Mouse (Mus musculus) stomach, embryonic 14.5 days (tissue): ENCODE data around the gene Vamp1. TPM values are rescaled to one million over a fixed set of nuclear protein-coding genes. Genes with fewer than 3 reads are reported as not detected.
"Not testable (repeated sequence)": the region's sequence is repeated elsewhere in the genome, so short reads cannot be mapped to it uniquely, and the experiment has no call there.

Experiments used
- ATAC-seq: fragments of 200-750 bp; cut with Nextera tagmentation; 2 replicates; pipeline ENCODE4 v1.8.0; 2017; ENCODE audit warnings: low read depth, moderate TSS enrichment; ENCODE audit not compliant: insufficient number of reproducible peaks, insufficient read depth, low FRiP score
- H3K27ac ChIP-seq: fragments of 300-500 bp; sonication (generic); 2 replicates; pipeline ENCODE4 v1.5.1; 2014; ENCODE audit warnings: mild to moderate bottlenecking, low read length, moderate library complexity, mixed read lengths
- H3K27me3 ChIP-seq: fragments of 300-500 bp; sonication (generic); 2 replicates; pipeline ENCODE4 v1.6.1; 2014; ENCODE audit warnings: low read length, control low read depth, mixed read lengths; ENCODE audit not compliant: control insufficient read depth, insufficient read depth
- H3K36me3 ChIP-seq: fragments of 300-500 bp; sonication (generic); 2 replicates; pipeline ENCODE4 v1.6.1; 2014; ENCODE audit warnings: mild to moderate bottlenecking, control low read depth, low read length, moderate library complexity, mixed read lengths; ENCODE audit not compliant: control insufficient read depth, insufficient read depth
- H3K4me1 ChIP-seq: fragments of 300-500 bp; sonication (generic); 2 replicates; pipeline ENCODE4 v1.6.1; 2014; ENCODE audit warnings: low read length, control low read depth, mixed read lengths; ENCODE audit not compliant: control insufficient read depth, insufficient read depth
- H3K4me2 ChIP-seq: fragments of 300-500 bp; sonication (generic); replicated peaks from 2 replicates; pipeline ENCODE4 v1.6.1; 2014; ENCODE audit warnings: low read depth, low read length, control low read depth
- H3K4me3 ChIP-seq: fragments of 300-500 bp; sonication (generic); 2 replicates; pipeline ENCODE4 v1.5.1; 2014; ENCODE audit warnings: low read depth, low read length, control low read depth
- H3K9ac ChIP-seq: fragments of 300-500 bp; sonication (generic); replicated peaks from 2 replicates; pipeline ENCODE4 v1.6.1; 2014; ENCODE audit warnings: low read depth, mild to moderate bottlenecking, control low read depth, low read length, moderate library complexity, mixed read lengths
- H3K9me3 ChIP-seq: fragments of 300-500 bp; sonication (generic); 2 replicates; pipeline ENCODE4 v1.6.1; 2016; ENCODE audit warnings: low read depth, low read length, control low read depth; ENCODE audit not compliant: control insufficient read depth
- WGBS: fragments of 180-500 bp; shearing (Covaris S2); extraction: QIAGEN DNeasy Blood & Tissue Kit; methylation state at CpG from one replicate; pipeline ENCODE4 v1.1.7; 2014; 5-methylcytosine and 5-hydroxymethylcytosine counted together
- polyA plus RNA-seq: library from polyadenylated mRNA; unstranded; fragments of >200 nt; fragmentation: Nextera tagmentation; extraction: Ambion mirVana; gene quantifications from 2 replicates; pipeline ENCODE4 v1.2.1, GENCODE M21; 2014

The Vamp1 gene
- polyA plus RNA-seq, 1 experiment from 2014 or later, result 3.4 TPM

DNA sequence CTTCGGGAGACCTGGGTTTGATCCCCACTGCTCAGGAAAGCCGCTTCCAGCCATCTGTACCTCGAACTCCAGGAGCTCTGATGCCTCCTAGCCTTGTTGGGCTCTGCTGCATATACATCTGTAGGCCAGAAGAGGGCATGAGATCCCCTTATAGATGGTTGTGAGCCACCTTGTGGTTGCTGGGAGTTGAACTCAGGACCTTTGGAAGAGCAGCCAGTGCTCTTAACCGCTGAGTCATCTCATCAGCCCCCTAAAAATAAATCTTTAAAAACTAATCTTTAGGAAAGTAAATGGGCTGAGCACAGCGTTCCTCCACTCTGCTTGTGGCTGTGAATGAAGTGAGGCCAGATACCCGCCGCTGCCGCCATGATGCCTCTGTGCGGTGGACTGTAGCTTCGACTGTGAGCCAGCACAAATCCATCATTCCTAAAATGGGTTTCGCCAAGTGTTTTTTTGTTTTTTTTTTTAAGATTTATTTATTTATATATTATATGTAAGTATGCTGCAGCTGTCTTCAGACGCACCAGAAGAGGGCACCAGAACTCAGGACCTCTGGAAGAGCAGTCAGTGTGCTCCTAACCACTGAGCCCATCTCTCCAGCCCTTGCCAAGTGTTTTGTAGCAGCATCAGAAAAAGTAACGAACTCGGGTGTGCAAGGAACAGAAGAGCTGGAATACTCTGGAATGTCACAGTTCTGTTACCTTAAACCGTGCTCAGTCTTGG is 59.7 kb downstream of the Vamp1 start:
- H3K27me3 ChIP-seq, result no peaks in the 10 kb centered on the region
- H3K9me3 ChIP-seq, result no peaks in the 10 kb centered on the region
- H3K36me3 ChIP-seq, result no peaks in the 10 kb centered on the region
- no peak overlapping the region for H3K4me3 ChIP-seq
- WGBS, result 55% methylated on average over 15 of the region's 15 CpGs
- no peak for ATAC-seq
- H3K9ac ChIP-seq, result no peak overlapping the region
- H3K4me2 ChIP-seq, result no peak overlapping the region
- no peak overlapping the region for H3K27ac ChIP-seq
- 0 out of 2 replicates have a peak, but pooled peaks cover 3% of the 10 kb centered on the region for H3K4me1 ChIP-seq

DNA sequence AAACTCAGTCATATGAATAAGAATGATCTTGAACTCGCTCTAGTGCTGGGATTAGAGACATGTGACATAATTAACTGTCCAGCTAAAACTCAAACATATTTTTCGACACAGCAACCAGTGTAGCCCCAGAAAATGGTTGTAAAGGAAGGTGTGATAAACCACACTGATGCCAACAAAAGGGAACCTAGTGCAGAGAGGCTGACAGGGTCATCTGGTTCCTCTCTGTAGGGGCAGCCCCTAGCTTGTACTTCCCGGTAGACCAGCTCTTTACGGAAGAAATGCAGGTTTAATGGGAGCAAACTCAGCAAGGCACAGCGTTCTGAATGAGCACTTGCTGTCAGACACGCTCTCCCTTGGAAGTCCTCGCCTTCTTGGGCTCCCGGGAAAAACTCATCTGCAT is 64.4 kb downstream of the Vamp1 start:
- Histone ChIP-seq H3K4me1 (0 out of 2 replicates have a peak, but pooled peaks cover 4% of the 10 kb centered on the region), H3K27me3 (no peaks in the 10 kb centered on the region), H3K9ac (no peak overlapping the region), H3K27ac (no peak overlapping the region), H3K4me3 (no peak overlapping the region), H3K4me2 (no peak overlapping the region), H3K36me3 (no peaks in the 10 kb centered on the region), H3K9me3 (no peaks in the 10 kb centered on the region; the same call in 1 of the 2 replicates)
- 61% methylated on average over 8 of the region's 8 CpGs for WGBS
- ATAC-seq, result no peak

- H3K4me2 ChIP-seq, H3K4me3 ChIP-seq, H3K9ac ChIP-seq, H3K4me1 ChIP-seq, H3K27me3 ChIP-seq, H3K9me3 ChIP-seq, H3K27ac ChIP-seq, ATAC-seq, H3K36me3 ChIP-seq: not testable (repeated sequence)
- WGBS, result 92% methylated on average over 13 of the region's 13 CpGs
Measured at GRCm38 (mm10) chr6:125282721-125283120, 67.4 kb downstream of the Vamp1 start.

GRCm38 (mm10) chr6:125284250-125284649 is 68.9 kb downstream of the Vamp1 start:
- Histone ChIP-seq H3K9me3 (no peaks in the 10 kb centered on the region; the same call in 1 of the 2 replicates), H3K9ac (no peak overlapping the region), H3K36me3 (no peaks in the 10 kb centered on the region), H3K4me1 (peaks cover 9% of the 10 kb centered on the region; the same call in 1 of the 2 replicates), H3K4me3 (no peak overlapping the region), H3K4me2 (no peak overlapping the region), H3K27ac (no peak overlapping the region), H3K27me3 (no peaks in the 10 kb centered on the region)
- 23% methylated on average over 8 of the region's 8 CpGs for WGBS
- ATAC-seq, result no peak

DNA sequence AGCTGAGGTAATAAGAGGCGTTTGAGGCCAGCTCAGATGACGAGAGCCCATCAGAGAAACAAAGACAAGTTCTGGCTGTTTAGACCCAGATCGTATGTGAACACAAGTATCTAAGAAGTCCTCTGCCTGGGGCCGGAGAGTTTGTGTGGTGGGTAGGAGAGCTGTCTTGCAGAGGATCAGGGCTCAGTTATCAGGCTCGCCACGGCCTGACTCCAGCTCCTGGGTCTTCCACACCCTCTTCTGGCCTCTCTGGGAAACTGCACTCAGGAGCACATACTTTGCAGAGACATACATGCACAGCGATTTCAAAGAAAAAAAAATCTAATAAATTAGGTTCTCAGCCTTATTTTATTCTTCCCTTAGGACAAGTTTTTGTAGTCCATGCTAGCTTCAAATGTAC is 69.4 kb downstream of the Vamp1 start:
- Histone ChIP-seq H3K36me3 (no peaks in the 10 kb centered on the region), H3K9me3 (no peaks in the 10 kb centered on the region; the same call in 1 of the 2 replicates), H3K27ac (no peak overlapping the region), H3K27me3 (no peaks in the 10 kb centered on the region), H3K4me2 (no peak overlapping the region), H3K4me1 (peaks cover 9% of the 10 kb centered on the region; the same call in 1 of the 2 replicates), H3K9ac (no peak overlapping the region), H3K4me3 (no peak overlapping the region)
- 86% methylated on average over 7 of the region's 7 CpGs for WGBS
- no peak for ATAC-seq

DNA sequence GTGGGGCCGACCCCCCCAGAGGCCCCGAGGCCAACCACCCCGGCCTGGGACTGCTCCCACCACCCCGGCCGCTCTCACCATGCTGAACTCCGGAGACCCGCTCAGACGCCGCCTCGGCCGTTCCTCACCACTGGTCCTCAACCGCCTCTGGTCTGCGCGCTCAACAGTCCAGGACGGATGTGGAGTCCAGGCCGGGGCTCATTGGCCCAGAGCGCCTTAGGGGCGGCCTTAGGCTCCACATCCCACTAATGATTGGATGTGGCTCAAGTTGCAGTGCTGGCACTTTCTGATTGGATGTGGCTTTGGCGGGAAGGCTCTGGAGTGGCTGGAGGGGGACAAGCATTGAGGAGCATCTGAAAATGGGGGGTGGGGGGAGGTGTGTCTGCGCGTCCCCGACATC is 70.5 kb downstream of the Vamp1 start, which contains the start of gene Tuba3a:
TSS of gene Tuba3a (minus strand) at position 153 of the 400 bp plus-strand sequence.
- no peaks in the 10 kb centered on the region for H3K27me3 ChIP-seq
- no peak within 1 kb of the TSS for H3K27ac ChIP-seq
- no peak within 1 kb of the TSS for H3K4me2 ChIP-seq
- H3K36me3 ChIP-seq, result no peaks in the 10 kb centered on the region
- no peak for ATAC-seq
- H3K4me3 ChIP-seq, result no peak within 1 kb of the TSS
- no peaks in the 10 kb centered on the region; the same call in 1 of the 2 replicates for H3K9me3 ChIP-seq
- peaks cover 9% of the 10 kb centered on the region; the same call in 1 of the 2 replicates for H3K4me1 ChIP-seq
- WGBS, result 94% methylated on average over 22 of the region's 22 CpGs
- no peak within 1 kb of the TSS for H3K9ac ChIP-seq

DNA sequence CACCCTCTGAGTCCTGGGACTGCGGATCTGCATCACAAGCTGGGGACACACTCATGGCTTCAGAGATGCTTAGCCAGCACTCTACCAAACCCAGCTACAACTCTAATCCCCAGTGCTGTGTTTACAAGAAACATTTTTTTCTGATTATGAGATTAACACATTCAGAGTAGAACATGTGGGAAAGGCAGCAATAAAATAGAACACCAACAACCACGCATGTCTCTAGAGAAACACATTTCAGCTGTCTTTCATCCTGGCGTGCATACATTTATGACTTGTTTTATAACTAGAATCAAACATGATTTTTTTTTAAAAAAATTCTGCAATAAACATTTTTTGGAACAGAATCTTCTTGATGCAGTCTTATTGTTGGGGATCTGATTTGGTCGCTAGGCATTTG is 71.6 kb downstream of the Vamp1 start:
- ATAC-seq, result no peak
- H3K36me3 ChIP-seq, result no peaks in the 10 kb centered on the region
- no peak overlapping the region for H3K4me2 ChIP-seq
- WGBS, result 69% methylated on average over 4 of the region's 4 CpGs
- no peaks in the 10 kb centered on the region; the same call in 1 of the 2 replicates for H3K9me3 ChIP-seq
- H3K4me3 ChIP-seq, result no peak overlapping the region
- no peaks in the 10 kb centered on the region for H3K27me3 ChIP-seq
- H3K9ac ChIP-seq, result no peak overlapping the region
- no peak overlapping the region for H3K27ac ChIP-seq
- peaks cover 9% of the 10 kb centered on the region; the same call in 1 of the 2 replicates for H3K4me1 ChIP-seq

DNA sequence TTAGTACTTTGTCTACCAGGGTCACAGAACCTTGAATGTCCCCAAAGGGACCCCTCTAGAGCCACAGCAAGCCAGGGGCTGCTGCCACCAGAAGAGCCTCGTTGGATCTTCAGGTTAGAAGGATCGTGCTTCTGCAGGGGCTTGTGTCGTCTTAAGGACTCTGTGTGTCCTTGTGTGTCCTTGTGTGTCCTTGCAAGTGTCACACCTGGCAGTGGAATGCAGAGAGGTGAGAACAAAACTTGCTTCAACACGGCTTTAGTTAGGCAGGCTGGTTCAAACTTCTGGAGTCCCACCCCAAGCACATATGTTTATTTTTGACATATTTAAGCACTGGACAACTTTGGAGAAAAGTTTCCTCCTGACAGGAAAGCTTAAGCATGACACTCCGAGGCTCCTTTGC is 73.4 kb downstream of the Vamp1 start:
- H3K4me3 ChIP-seq, result no peak overlapping the region
- H3K4me2 ChIP-seq, result no peak overlapping the region
- WGBS, result 53% methylated on average over 5 of the region's 5 CpGs
- H3K36me3 ChIP-seq, result no peaks in the 10 kb centered on the region
- ATAC-seq, result no peak
- peaks cover 9% of the 10 kb centered on the region; the same call in 1 of the 2 replicates for H3K4me1 ChIP-seq
- H3K9me3 ChIP-seq, result peaks cover 3% of the 10 kb centered on the region; the same call in 1 of the 2 replicates
- no peaks in the 10 kb centered on the region for H3K27me3 ChIP-seq
- no peak overlapping the region for H3K9ac ChIP-seq
- no peak overlapping the region for H3K27ac ChIP-seq
